Mouse (Mus musculus): ENCODE data around the gene Kcnh3.
"Not testable (repeated sequence)": the region's sequence is repeated elsewhere in the genome, so short reads cannot be mapped to it uniquely, and the experiment has no call there.

Kcnh3 gene

DNA sequence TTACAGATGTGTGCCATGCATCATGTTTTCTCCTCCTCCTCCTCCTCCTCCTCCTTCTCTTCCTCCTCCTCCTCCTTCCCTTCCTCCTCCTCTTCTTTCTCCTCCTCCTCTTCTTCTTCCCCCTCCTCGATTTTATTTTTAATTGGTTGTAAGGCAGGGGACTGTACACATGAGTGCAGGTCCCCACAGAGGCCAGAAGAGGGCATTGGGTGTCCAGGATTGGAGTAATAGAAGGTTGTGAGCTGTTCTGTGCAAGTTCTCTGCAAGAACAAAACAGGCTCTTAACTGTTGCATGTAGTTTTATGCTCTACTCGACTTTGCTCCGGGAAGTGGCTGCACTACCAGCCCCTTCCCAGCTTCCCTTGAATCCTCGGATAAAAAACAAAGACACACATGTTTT lies 15.5 kb downstream of the Kcnh3 start:
- no peak for DNase-seq (ENCODE audit: low spot score)

DNA sequence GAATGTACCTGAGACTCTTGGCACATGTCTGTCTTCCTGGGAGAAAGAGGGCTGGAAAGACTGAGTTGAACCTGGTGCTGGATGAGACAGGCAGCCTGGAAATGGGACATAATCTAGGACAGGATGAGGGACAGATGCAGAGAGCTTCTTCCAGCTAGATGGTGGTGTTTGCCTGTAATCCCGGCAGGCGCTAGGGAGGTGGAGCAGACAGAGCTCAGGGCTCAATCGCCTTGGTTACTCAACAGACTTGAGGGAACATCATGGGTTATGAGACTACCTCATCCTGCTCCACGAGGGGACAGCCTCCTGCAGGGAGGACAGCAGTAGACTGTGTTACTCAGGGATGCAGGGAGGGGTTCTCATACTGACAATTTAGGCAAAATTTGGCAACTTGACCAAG lies 16.6 kb downstream of the Kcnh3 start:
- no peak for DNase-seq (ENCODE audit: low spot score)

DNA sequence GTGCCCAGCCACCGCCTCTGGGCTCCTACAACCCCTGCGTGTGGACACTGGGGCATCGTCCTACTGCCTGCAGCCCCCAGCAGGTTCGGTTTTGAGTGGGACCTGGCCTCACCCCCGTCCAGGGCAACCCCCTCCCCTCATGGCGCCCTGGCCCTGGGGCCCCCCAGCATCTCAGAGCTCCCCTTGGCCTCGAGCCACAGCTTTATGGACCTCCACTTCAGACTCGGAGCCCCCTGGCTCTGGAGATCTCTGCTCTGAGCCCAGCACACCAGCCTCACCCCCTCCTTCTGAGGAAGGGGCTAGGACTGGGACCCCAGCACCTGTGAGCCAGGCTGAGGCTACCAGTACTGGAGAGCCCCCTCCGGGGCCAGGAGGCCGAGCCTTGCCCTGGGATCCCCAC lies 17.4 kb downstream of the Kcnh3 start:
- DNase-seq (ENCODE audit: low spot score): no peak

DNA sequence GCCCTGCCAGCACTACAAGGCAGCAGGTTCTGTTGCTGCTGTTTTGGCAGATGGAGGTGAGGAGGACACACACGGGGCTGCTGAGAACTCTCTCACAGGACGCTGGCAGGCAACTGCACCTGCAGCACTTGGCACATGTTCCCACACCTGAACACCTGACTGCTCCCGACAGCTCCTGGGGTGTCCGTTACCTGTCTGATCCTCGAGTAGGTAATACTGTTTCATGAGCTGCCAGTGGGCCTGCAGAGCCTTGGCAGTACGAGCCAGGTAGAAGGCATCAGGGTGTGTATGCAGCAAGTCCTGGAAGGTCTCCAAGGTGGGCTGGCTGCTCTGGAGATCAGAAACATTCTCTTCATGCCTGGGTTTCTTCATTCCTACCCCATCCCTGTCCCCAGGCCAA lies 22.1 kb downstream of the Kcnh3 start:
- not testable (repeated sequence) for DNase-seq (ENCODE audit: low spot score)

DNA sequence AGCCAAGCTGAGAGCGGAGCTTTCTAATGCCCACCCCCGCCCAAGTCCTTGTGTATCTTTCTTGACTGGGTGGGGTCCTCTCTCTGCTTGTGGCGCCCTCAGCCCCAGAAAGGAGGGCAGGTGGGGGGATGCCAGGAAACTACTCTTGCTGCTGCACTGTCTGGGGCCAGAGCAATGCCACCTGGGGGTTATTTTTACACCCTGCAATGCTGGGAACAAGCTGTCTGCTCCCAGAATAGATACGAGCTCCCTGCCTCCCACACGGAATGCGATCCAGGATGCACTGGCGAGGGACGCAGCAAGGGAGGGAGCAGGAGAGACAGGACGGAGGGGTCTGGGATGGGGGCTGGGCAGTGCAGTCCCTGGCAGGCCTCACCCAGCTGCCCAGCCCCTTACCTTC lies 24.3 kb downstream of the Kcnh3 start:
- DNase-seq (ENCODE audit: low spot score): no peak

DNA sequence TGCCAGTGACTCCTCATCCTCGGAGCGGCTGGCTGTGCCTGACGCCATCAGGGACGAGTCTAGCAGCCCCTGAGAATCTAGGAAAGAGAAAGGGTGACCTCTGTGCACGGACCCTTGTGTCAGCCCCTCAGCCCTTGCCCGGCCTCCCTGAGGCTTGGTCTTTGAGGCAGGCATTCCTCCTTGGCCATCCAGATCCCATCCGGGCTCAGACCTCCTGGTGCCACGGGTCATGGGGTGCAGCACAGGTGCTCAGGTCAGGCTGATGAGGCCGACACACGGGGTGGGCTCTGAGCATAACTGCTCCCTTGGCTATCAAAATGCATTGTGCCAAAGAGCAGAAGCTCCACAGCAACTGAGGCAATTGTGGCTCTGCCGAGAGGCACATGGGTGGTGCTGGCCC lies 25.3 kb downstream of the Kcnh3 start:
- no peak for DNase-seq (ENCODE audit: low spot score)

DNA sequence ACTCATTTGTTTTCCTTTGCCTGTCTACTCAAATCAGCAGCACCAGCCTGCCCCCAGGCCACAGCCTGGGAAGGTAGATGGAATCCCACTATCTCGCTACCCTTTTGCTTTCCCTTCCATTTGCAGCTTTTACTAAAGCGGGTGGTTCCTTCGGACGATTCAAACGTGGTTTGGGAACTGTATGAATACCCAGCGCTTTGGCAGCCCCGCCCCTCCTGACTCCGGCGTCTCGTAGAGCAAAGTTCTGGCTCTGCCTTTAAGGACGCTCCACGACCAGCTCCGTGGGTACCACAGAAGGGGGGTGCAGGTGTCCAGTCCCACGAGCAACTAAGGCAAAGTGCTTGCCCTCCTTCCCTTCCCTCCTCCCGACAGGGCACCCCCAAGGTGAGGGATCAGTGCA lies 26.4 kb downstream of the Kcnh3 start:
- DNase-seq (ENCODE audit: low spot score): not testable (repeated sequence)

DNA sequence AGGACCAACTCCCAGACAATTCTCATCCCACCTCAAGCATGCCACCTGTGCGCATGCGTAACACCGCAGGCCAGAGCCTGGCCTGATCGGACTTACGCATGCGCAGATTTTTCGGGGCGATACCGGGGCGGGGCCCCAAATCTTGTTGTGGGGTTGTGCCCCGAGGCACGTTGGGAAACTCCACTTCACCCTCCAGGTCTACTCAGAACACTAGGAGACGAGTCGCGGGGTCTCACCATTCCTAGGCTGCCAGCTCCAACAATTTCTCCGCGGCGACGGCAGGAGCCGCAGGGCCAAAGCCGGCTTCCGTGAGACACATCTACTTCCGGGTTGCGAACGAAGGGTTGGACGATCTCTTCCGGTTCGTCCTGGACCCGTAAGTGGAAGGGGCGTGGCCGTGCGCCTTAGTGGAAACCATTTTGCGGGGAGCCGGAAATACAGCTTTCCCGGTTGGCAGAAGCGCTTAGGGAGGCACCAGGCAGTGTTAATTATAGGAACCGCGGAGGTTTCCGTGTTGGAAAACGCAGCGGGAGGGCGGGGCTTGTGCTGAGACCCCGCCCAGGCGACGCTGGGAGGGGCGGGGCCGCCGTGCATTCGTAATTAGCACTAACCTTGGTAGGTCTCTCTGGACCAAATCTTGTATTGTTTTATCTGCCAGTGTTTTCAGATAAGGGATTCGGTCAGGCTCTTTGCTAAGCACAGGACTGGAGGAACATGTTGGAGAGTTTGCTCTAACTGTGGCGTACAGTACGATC lies 27.1 kb downstream of the Kcnh3 start, which contains the start of gene Mcrs1:
TSS of gene Mcrs1 (minus strand) at position 336 of the 755 bp plus-strand sequence.
- peak; percentile 98 for DNase-seq (ENCODE audit: low spot score)

DNA sequence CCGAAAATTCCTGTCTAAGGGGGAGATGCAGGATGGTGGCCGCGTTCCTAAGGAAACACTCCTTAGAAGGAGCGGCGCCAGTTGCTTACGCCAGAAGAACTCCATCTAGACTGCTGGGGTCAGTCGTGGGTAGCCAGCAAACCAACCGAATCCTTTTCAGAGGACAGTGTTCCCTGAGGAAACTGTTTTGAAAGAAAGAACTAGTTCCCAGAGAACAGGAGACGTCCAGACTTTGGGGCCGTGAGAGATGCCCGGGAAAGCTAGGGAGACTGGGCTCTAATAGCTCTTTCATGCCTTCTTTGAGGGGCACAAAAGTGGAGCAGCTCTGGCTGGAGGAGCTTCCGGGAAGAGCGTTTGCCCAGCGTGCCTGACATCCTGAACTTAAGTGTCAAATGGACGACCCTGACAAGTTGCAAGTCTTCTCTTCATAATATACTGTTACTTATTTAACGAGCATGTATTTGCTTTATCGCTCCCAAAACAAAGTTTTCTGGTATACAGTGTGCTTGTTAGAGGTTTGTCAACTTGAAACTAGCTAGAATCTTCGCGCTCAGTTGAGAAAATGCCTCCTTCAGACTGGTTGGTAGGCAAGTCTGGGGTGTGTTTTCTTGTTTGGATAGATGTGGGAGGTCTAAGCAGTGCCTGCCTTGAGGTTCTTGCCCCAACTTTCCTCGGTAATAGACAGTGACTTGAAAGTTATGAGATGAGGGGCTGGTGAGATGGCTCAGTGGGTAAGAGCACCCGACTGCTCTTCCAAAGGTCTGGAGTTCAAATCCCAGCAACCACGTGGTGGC lies 27.9 kb downstream of the Kcnh3 start:
- no peak for DNase-seq (ENCODE audit: low spot score)

DNA sequence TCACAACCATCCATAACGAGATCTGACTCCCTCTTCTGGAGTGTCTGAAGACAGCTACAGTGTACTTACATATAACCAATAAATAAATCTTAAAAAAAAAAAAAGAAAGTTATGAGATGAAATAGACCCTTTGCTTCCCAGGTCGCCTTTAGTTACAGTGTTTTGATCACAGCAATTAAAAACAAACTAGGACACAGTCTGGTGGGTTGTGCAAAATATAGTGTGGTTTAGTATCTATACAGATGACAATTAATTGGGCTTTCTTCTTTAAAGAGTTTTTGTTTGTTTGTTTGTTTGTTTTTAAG lies 28.5 kb downstream of the Kcnh3 start:
- DNase-seq (ENCODE audit: low spot score): not testable (repeated sequence)

DNA sequence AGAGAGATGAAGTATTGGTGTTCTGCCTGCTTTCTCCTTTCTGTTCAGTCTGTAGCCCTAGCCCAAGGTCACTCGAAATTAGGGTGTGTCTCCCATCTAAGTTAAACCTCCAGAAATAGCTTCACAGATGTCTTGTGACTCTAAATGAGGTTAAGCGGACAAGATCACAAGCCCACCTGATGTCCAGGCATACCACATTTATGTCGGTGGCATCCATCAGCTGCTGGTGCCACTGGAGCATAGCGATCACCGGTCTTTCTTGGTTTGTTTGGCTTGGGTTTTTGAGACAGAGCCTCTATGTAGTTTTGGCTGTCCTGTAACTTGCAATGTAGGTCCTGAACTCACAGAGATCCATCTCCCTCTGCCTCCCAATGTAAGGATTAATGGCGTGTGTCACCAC lies 29.1 kb downstream of the Kcnh3 start:
- DNase-seq (ENCODE audit: low spot score): no peak

DNA sequence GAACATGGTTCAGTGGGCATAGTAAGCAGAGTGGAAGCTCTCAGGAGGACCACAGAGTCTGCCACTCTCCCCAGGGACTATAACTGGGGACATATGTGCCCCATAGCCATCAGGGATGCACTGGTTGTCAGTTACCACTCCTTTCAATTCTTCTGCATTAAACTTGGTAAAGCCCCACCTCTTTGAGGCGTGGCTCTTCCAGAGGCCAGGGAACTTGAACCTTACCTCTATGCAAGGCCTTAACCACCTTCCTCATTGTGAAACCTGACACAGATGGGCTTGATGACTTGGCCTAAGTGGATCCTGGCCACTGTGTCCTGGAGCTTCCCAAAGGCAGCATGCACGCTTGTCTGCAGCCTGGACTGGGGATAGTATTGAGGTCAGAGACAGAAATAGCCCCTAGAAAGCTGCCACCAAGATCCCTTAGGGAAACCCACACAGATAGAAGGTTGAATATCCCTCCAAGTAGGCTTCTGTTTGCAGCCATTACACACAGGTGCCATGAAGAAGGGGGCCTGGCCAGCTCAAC lies 29.9 kb downstream of the Kcnh3 start:
- DNase-seq (ENCODE audit: low spot score): no peak

DNA sequence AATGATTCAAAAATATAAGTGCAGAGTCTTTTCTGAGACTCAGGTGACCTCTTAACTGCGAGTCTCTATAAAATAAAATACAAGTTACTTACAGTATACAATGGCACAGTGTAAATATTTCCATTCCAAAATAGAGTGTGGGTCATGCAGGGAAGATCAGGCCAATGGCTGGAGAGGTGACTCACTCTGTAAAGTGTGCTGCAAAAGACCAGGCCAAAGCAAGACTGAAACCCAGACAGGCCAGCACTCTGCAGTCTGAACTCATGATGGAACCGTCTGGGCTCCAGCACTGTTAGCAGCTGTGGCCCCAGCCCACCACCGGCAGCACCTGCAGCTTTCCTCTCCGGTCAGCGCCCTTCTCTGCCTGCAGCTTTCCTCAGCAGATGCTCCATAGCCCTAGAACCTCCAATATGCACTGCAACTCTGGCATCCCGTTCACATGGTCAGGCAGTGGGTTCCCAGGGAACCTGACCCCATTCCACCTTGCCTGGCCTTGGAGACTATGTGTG lies 30.6 kb downstream of the Kcnh3 start:
- no peak for DNase-seq (ENCODE audit: low spot score)

DNA sequence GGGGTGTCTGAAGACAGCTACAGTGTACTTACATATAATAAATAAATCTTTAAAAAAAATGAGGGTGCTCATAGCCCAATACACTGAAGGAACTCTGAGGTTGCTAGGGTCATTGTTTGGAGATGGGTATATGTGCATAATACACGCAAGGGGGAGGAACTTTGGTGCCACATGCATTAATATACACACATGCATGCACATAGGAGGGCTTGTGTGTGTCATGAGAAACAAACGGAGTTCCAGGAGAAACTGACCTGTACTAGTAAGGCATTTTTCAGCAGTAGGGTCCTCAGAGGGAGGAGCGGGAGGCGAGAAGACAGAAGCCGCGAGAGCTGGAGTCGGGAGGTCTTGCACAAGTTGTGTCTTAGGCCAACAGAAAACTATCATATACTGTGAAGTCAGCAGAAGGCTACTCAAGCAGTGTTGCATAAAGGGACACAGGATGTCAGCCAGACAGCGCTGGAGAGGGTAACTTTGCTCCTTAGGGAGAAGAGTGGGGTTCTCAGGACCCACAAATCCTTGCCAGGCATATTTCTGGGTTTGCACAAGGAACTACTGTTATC lies 34.6 kb downstream of the Kcnh3 start:
- DNase-seq (ENCODE audit: low spot score): no peak

DNA sequence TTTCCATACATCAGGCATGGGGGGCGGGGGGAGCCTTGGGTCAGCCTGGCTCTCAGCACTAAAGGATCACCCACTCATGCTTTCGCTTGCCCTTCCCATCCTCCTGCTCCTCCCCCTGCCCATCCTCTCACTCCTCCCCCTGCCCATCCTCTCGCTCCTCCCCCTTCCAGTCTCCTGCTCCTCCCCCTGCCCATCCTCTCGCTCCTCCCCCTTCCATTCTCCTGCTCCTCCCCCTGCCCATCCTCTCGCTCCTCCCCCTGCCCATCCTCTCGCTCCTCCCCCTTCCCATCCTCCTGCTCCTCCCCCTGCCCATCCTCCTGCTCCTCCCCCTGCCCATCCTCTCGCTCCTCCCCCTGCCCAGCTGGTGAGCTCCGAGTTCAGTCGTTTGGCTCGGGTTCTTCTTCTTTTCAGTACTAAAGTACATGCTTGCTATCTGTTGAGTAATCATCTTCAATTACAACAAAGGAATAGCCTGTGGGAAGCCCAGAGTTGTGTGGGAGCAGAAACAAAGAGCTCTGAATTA lies 35.1 kb downstream of the Kcnh3 start:
- no peak for DNase-seq (ENCODE audit: low spot score)

DNA sequence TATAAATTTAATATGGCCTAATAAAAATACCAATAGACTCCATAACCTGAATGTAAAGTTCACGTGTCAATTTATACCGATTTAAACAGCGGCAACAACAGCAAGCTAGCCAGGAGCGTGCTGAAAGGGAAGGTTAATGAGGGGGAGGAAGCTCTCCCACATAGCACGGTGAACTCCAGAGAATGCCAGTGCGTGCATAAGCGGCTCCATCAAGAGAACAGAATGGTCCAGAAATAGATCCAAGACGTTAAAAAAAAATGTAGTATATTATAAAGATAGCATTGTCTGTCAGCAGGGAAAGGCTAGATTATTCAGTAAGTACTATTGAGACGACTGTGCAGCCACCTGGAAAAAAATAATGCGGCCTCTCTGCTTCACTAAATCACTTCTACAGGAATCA lies 38.0 kb downstream of the Kcnh3 start:
- no peak for DNase-seq (ENCODE audit: low spot score)

DNA sequence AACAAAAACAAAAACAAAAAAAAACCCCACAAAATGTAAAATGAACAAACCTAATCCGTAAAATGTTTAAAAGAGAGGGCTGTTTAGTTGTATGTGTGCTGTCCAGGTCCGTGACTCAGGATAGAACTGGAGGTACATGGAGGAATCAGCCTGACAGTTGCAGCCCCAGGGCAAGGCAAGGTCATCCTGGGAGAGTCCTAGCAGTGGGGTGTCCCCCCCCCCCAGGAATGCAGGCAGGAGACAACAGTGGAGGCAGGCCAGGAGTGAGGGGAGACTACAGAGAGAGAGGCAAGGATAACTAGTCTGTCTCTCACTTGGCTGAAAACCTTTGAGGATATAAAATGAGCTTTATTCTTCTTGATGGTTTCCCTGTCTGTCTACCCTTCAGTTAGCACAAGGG lies 39.7 kb downstream of the Kcnh3 start:
- no peak for DNase-seq (ENCODE audit: low spot score)

DNA sequence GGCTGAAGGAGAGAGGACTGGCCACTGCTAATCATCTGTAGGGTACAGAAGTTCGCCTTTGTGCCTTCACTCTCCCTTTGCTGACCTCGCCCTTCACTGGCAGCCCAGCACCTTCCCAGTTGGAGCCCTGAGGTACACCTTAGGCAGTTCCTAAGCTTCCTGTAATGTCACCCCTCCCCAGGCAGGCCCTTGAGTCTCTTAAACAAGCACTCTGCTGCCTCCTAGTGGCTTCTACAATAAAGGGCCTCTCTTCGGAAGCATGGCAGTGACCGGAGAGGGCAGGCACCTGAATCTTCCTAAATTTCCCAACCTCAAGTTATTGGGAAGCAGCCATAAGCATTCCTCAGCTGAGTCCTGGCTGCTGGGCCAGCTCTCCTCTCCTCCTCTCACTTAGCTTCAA lies 41.0 kb downstream of the Kcnh3 start:
- peak; percentile 71 for DNase-seq (ENCODE audit: low spot score)

DNA sequence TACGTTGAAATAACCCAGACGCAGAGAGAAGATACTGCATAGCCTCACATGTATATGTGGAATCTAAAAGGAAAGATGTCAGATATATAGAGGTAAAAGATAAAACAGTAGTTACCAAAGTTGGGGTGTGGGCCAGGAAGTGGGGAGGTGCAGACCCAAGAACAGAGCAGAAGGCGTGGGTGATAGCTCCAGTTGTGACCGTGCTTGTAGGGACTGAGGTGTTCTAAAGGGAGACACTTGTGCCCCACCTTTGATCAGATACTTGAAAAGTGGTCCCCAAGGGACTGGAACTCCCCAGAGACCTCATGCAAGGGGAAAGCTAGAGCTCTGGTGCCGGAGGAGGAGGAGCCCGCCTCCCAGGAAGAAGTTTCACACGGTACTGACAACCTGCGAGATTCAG lies 51.4 kb downstream of the Kcnh3 start:
- no peak for DNase-seq (ENCODE audit: low spot score)

DNA sequence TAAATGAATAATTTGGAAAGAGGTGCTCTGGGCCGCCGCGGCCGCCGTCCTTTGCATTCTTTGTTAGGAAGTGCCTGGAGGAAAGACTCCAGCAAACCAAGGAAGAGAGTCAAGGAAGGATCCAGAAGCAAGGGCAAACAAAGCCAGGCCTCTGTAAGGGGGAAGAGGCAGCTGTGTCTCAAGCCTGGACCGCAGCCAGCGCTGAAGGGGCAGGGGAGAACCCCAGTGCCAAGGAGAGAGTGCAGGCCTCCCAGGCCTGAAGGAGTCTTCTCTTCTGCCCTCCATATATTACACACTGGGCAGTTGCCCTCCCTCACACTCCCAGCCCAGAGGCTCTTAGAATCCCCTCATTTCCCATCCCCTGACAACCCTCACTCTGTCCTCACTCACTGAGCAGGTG lies 53.6 kb downstream of the Kcnh3 start:
- no peak for DNase-seq (ENCODE audit: low spot score)

DNA sequence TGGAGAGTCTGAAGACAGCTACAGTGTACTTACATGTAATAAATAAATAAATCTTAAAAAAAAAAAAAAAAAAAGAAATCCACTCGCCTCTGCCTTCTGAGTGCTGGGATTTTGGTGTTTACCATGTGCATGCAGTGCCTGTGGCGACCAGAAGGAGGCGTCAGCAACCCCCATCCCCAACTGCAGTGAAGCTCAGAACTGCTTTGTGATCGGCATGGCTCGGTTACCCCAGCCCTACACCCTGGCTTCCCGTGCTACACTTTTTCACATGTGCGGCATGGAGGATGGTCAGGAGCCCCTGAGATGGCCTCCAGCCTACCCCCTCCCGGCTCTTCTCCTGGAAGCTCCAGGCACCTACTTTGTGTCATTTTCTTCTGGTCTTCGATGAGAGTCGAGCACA lies 58.8 kb downstream of the Kcnh3 start:
- DNase-seq (ENCODE audit: low spot score): no peak

DNA sequence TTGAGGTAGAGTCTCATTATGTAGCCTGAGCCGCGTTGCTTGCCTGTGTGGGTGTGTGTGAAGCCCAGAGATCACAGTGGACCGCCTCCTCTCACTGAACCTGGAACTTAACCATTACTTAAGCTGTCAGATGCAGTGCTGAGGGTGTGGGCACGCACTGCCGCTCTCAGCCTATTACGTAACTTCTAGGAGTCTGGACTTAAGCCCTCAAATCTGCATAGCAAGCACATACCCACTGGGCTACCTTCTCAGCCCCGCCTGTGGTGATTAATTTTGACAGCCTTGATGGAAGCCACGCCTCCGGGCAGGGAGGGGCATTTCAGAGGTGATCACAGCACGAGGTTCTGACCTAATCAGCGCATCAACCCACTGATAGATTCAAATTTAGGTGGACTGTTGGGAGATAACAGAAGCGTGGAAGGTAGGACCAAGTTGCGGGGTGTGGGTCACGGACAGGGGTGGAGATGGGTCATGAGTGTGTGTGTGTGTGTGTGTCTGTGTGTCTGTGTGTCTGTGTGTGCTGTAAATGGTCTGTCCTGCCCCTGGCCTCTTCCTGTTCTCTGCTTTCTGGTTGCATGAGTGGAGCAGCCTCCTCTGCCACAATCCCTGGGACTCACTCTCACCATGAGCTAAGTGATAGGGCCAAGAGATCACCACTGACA lies 60.0 kb downstream of the Kcnh3 start:
- no peak for DNase-seq (ENCODE audit: low spot score)
